Mouse (Mus musculus) limb, embryonic 14.5 days (tissue): ENCODE results near the gene Baiap2l2. TPM values are rescaled to one million over a fixed set of nuclear protein-coding genes. Genes with fewer than 3 reads are reported as not detected.
A peak's percentile ranks its signal among the peaks of the same experiment; 100 is the strongest.

ENCODE experiments used
- ATAC-seq: fragments of 200-750 bp; cut with Nextera tagmentation; 2 replicates; pipeline ENCODE4 v1.8.0; 2017; ENCODE audit warnings: low read depth, moderate number of reproducible peaks, moderate TSS enrichment; ENCODE audit not compliant: low FRiP score
- DNase-seq: peaks from one replicate; pipeline ENCODE4 v3.0.0-alpha.2; 2015; ENCODE audit warnings: low spot score
- H3K27ac ChIP-seq: fragments of 300-500 bp; sonication (generic); replicated peaks from 2 replicates; pipeline ENCODE4 v1.5.1; 2014; ENCODE audit warnings: low read depth, mild to moderate bottlenecking, low read length, moderate library complexity, mixed read lengths
- H3K27me3 ChIP-seq: fragments of 300-500 bp; sonication (generic); 2 replicates; pipeline ENCODE4 v1.6.1; 2014; ENCODE audit warnings: low read length, mixed read lengths; ENCODE audit not compliant: control insufficient read depth, insufficient read depth
- H3K36me3 ChIP-seq: fragments of 300-500 bp; sonication (generic); 2 replicates; pipeline ENCODE4 v1.6.1; 2014; ENCODE audit warnings: mild to moderate bottlenecking, low read length, moderate library complexity, mixed read lengths; ENCODE audit not compliant: control insufficient read depth, insufficient read depth
- H3K4me1 ChIP-seq: fragments of 300-500 bp; sonication (generic); 2 replicates; pipeline ENCODE4 v1.6.1; 2014; ENCODE audit warnings: antibody characterized with exemption, low read length, mixed read lengths; ENCODE audit not compliant: control insufficient read depth, insufficient read depth
- H3K4me2 ChIP-seq: fragments of 300-500 bp; sonication (generic); replicated peaks from 2 replicates; pipeline ENCODE4 v1.6.1; 2014; ENCODE audit warnings: low read depth, mild to moderate bottlenecking, low read length, moderate library complexity; ENCODE audit not compliant: severe bottlenecking
- H3K4me3 ChIP-seq: fragments of 300-500 bp; sonication (generic); replicated peaks from 2 replicates; pipeline ENCODE4 v1.5.1; 2014; ENCODE audit warnings: low read length
- H3K9ac ChIP-seq: fragments of 300-500 bp; sonication (generic); 2 replicates; pipeline ENCODE4 v1.6.1; 2014; ENCODE audit warnings: mild to moderate bottlenecking, low read depth, low read length, moderate library complexity; ENCODE audit not compliant: severe bottlenecking
- H3K9me3 ChIP-seq: fragments of 300-500 bp; sonication (generic); 2 replicates; pipeline ENCODE4 v1.6.1; 2016; ENCODE audit warnings: low read length; ENCODE audit not compliant: control insufficient read depth
- POLR2A ChIP-seq: fragments of 200-500 bp; IDR thresholded peaks from 2 replicates; pipeline ENCODE4 v1.8.0; 2012; ENCODE audit warnings: inconsistent platforms, mild to moderate bottlenecking, moderate library complexity, borderline replicate concordance; ENCODE audit not compliant: insufficient read depth, insufficient read length; ENCODE audit errors: extremely low read depth
- WGBS: fragments of 180-500 bp; shearing (Covaris S2); extraction: QIAGEN DNeasy Blood & Tissue Kit; methylation state at CpG from one replicate; pipeline ENCODE4 v1.1.7; 2014; 5-methylcytosine and 5-hydroxymethylcytosine counted together
- polyA plus RNA-seq, 2 experiments: library from polyadenylated mRNA; depleted of rRNA in 1 of 2; stranded (reverse) in 1 of 2; unstranded in 1 of 2; fragments of >200 nt; fragmentation: Nextera tagmentation in 1 of 2; extraction: Ambion mirVana in 1 of 2; gene quantifications; 2 replicates each; pipeline versions ENCODE4 v1.2.1 to v1.2.3; 2012 to 2014

The Baiap2l2 gene
- polyA plus RNA-seq, 2 experiments: 8.5 to 11.7 TPM

- ATAC-seq (no peak), DNase-seq (no peak)
- no peaks in the 10 kb centered on the region for H3K9me3 ChIP-seq
- H3K27me3 ChIP-seq: peaks cover 14% of the 10 kb centered on the region; the same call in 1 of the 2 replicates
- 56% methylated on average over 9 of the region's 10 CpGs for WGBS
- H3K4me3 ChIP-seq: no peak overlapping the region
- H3K9ac ChIP-seq: no peak overlapping the region
- TF ChIP-seq POLR2A: no peak
- H3K36me3 ChIP-seq: no peaks in the 10 kb centered on the region
- no peak overlapping the region for H3K4me2 ChIP-seq
- H3K4me1 ChIP-seq: peaks cover 6% of the 10 kb centered on the region; the same call in 1 of the 2 replicates
- H3K27ac ChIP-seq: no peak overlapping the region
These were observed 12.3 kb downstream of the Baiap2l2 start for GRCm38 (mm10) chr15:79273020-79273419.

- Histone ChIP-seq H3K27me3 (peaks cover 14% of the 10 kb centered on the region; the same call in 1 of the 2 replicates), H3K9ac (no peak overlapping the region), H3K4me1 (peaks cover 6% of the 10 kb centered on the region; the same call in 1 of the 2 replicates), H3K4me3 (peak overlapping the region; percentile 28), H3K4me2 (peak overlapping the region; percentile 53), H3K9me3 (no peaks in the 10 kb centered on the region), H3K36me3 (no peaks in the 10 kb centered on the region), H3K27ac (no peak overlapping the region)
- WGBS: 15% methylated on average over 17 of the region's 17 CpGs
- DNase-seq: no peak
- no peak for ATAC-seq
- no peak for TF ChIP-seq POLR2A
These were observed 14.1 kb downstream of the Baiap2l2 start for GRCm38 (mm10) chr15:79271124-79271746.

- WGBS: 3% methylated on average over 24 of the region's 33 CpGs
- H3K9ac ChIP-seq: no peak overlapping the region
- ATAC-seq: peak; percentile 75; the same call in 1 of the 2 replicates
These were observed 14.8 kb downstream of the Baiap2l2 start for GRCm38 (mm10) chr15:79270317-79271123.

GRCm38 (mm10) chr15:79268521-79268920 is 16.8 kb downstream of the Baiap2l2 start:
- no peak overlapping the region for H3K27ac ChIP-seq
- H3K4me3 ChIP-seq: no peak overlapping the region
- TF ChIP-seq POLR2A: no peak
- no peak for DNase-seq
- no peak overlapping the region for H3K4me2 ChIP-seq
- H3K27me3 ChIP-seq: peaks cover 15% of the 10 kb centered on the region; the same call in 1 of the 2 replicates
- H3K36me3 ChIP-seq: no peaks in the 10 kb centered on the region
- no peaks in the 10 kb centered on the region for H3K9me3 ChIP-seq
- WGBS: 32% methylated on average over 1 of the region's 1 CpGs
- H3K4me1 ChIP-seq: peaks cover 6% of the 10 kb centered on the region; the same call in 1 of the 2 replicates
- no peak for ATAC-seq
- no peak overlapping the region for H3K9ac ChIP-seq

More at GRCm38 (mm10) chr15:79270317-79271123, 14.8 kb downstream of the Baiap2l2 start:
- TF ChIP-seq POLR2A: no peak
- Histone ChIP-seq H3K27ac (no peak overlapping the region), H3K27me3 (peaks cover 14% of the 10 kb centered on the region; the same call in 1 of the 2 replicates), H3K4me1 (peaks cover 6% of the 10 kb centered on the region; the same call in 1 of the 2 replicates), H3K4me2 (peak overlapping the region; percentile 53), H3K36me3 (no peaks in the 10 kb centered on the region), H3K9me3 (no peaks in the 10 kb centered on the region), H3K4me3 (peak overlapping the region; percentile 28)
- peak; percentile 65 for DNase-seq

GRCm38 (mm10) chr15:79265384-79265783 is 20.0 kb downstream of the Baiap2l2 start:
- no peaks in the 10 kb centered on the region for H3K36me3 ChIP-seq
- 54% methylated on average over 4 of the region's 4 CpGs for WGBS
- H3K4me1 ChIP-seq: no peaks in the 10 kb centered on the region
- no peak overlapping the region; the same call in 1 of the 2 replicates for H3K9ac ChIP-seq
- H3K27me3 ChIP-seq: peaks cover 15% of the 10 kb centered on the region; the same call in 1 of the 2 replicates
- no peak overlapping the region for H3K27ac ChIP-seq
- H3K4me3 ChIP-seq: no peak overlapping the region
- H3K9me3 ChIP-seq: no peaks in the 10 kb centered on the region
- H3K4me2 ChIP-seq: no peak overlapping the region
- ATAC-seq: no peak
- TF ChIP-seq POLR2A: no peak
- DNase-seq: no peak
